Mouse (Mus musculus): ENCODE data around the gene Gm17428. TPM values are rescaled to one million over a fixed set of nuclear protein-coding genes. Genes with fewer than 3 reads are reported as not detected.
"Not testable (repeated sequence)": the region's sequence is repeated elsewhere in the genome, so short reads cannot be mapped to it uniquely, and the experiment has no call there.

Gene Gm17428
- not detected in 2 replicates for total RNA-seq (2021)
- long read RNA-seq, result 0 reads

DNA sequence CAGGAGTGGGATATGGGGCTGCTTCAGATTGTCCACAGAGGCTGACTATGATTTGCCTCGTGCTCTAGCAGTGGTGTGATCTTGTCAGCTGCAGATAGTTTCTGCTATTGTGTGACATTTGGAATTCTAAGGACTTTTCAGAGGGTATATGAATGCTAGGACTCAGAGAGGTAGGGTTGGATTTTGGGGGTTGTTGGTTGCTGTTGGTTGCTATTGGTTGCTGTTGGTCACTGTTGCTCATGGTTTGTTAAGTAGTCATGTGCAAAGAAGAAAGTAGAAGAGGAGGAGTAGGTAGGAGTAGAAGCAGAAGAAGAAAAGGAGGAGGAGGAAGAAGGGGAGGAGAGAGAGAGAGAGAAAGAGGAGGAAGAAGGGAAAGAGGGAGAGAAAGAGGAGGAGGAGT lies at the start of gene Gm17428:
Gene Gm17428, plus strand, starts transcription at position 301 of the 400 bp plus-strand sequence.
- no peak for DNase-seq

- DNase-seq, result no peak
Observed at GRCm38 (mm10) chr14:54927296-54927695, 49.4 kb upstream of the Gm17428 start.

DNA sequence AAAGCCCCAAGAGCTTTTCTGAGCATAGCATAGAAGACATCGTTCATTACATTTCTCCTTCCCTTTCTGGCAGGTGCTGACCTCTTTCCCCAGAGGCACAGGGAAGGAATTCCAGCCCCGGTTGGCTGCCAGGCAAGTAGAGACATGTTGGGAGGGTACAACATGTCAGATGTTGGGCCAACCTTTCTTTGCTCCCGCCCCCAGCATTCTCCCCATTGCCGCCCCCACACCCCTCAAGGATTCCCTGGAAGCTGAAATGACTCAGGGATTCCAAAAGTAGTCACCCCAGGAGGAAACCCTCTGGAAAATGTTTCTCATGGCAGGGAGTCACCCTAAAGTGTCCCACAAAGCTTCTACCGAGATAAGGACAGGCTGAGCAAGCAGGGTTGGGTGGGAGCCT lies 46.9 kb upstream of the Gm17428 start:
- DNase-seq, result no peak

GRCm38 (mm10) chr14:54930431-54930830 lies 46.3 kb upstream of the Gm17428 start:
- no peak for DNase-seq

GRCm38 (mm10) chr14:54932645-54933150 lies 44.0 kb upstream of the Gm17428 start, which contains the start of gene Il25:
TSS of gene Il25 (plus strand) at chr14:54932695.
- no peak for DNase-seq

DNA sequence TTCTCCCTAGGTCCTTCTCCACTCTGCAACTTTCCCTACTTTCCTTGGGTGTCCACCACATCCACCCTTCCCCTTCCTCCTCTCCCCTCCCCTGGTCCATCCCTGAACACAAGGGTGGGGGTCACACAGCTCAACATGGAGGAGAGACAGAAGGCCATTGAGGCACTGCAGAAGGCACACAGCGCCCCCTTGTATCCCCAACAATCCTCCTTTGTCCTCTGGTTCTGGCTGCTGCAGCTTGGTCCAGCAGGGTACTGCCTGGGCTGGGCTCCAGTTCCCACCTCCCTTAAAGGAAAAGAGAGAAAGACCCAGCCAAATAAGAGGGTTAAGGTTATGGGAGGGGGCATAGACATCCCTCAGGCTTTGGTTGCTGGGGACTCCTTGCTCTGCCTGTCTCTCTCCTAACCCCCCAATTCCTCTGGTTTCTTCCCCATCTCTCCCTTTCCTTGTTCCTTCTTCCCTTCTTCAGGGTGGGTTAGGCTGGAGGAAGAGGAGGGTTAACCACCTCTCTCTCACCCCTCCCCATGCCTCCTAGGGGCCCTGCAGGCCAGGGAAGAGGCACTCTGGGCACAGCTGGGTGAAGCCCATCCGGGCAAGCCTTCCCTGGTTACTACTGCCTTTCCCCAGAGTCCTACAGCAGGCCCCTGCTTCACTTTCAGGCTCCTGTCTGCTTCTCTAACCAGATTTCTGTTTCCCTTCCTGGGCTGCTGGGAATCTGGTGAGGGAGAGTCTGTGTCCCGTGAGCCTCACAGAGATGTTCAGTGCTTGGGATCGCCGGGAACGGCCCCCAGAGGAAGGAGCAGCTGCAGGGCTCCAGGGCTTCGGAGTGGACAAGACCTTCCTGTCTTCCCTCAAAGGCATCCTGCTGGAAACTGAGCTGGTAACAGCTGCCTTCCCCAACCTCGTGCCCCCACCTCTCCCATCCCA lies 40.6 kb upstream of the Gm17428 start, which contains the start of gene Cmtm5:
Gene Cmtm5, plus strand, starts transcription at position 358 of the 927 bp plus-strand sequence.
- DNase-seq, result no peak

- no peak for DNase-seq
Observed at GRCm38 (mm10) chr14:54936831-54937160, 39.9 kb upstream of the Gm17428 start.

GRCm38 (mm10) chr14:54937361-54938182 lies 39.2 kb upstream of the Gm17428 start:
- DNase-seq, result no peak

GRCm38 (mm10) chr14:54938431-54939219 lies 38.1 kb upstream of the Gm17428 start:
- no peak for DNase-seq

GRCm38 (mm10) chr14:54939434-54940175 lies 37.1 kb upstream of the Gm17428 start:
- DNase-seq, result peak; percentile 57

- no peak for DNase-seq
Observed at GRCm38 (mm10) chr14:54940176-54940530, 36.6 kb upstream of the Gm17428 start.

GRCm38 (mm10) chr14:54941024-54941978 lies 35.4 kb upstream of the Gm17428 start:
- DNase-seq, result no peak

- no peak for DNase-seq
Observed at GRCm38 (mm10) chr14:54942479-54942878, 34.3 kb upstream of the Gm17428 start.

DNA sequence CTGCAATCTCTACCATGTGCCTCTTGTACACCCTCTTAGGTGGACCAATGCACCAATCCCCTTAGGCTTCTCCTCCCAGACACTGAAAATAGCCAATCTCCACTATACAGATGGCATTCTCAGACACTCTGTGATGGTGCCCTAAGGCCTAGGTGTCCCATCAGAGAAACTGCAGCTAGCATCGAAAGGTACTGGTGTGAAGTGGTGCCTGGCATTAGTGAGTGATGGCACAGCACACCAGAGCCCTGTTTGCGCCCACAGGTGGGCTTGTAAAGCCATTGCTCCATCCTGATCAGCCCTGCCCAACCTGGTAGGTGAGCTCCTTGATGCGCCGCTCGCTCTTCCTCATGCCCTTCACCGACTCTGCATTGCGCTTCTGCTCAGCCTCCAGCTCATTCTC lies 32.8 kb upstream of the Gm17428 start:
- no peak for DNase-seq

DNA sequence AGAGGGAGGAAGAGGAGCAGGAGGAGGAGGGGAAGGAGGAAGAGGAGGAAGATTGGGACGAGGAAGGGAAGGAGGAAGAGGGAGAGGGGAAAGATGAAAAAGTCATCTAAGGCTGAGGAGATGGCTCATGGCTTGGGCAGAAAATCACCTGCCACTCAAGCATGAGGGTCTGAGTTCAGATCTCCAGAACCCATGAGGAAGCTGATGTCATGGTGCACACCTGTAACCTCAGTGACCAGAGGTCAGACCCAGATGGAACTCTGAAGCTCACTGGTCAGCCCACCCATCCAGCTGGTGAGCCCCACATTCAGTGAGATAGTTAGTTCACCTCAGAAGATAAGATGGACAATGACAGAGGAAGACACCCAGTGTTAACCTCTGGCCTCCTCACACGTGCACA lies 31.8 kb upstream of the Gm17428 start:
- DNase-seq, result no peak

DNA sequence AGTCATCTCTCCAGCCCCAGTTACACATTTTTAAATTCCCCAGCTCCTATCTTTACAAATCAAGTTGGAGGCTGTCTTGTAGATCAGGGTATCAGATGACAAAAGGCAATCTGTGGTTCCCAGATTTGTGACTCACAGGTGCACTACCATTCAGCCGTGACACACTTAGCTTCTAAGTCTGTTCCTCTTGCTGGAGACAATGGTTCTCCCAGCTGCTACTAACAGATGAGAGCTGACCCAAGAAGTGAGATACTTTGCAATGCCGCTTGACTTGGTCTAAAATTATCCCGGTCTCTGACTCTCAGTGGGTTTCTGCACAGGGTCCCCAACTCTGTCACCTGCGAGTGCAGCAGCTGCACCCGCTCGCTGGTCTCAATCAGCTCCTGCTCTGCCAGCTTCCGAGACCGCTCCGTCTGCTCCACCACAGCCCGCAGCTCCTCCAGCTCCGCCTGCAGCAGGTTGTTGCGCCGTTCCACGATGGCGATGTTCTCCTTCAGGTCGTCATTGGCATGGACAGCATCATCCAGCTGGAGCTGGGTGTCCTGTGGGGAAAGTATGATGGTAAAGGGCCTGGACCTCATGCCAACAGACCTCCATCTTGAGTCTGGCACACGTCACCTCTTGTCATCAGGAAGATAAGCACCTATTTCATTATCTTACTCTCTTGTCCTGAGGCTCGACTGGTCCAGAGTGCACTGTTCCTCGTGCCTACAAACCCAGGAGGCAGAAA lies 30.6 kb upstream of the Gm17428 start:
- DNase-seq, result no peak

- DNase-seq, result not testable (repeated sequence)
Observed at GRCm38 (mm10) chr14:54947008-54947407, 29.7 kb upstream of the Gm17428 start.

- no peak for DNase-seq
Observed at GRCm38 (mm10) chr14:54948781-54949180, 28.0 kb upstream of the Gm17428 start.

- no peak for DNase-seq
Observed at GRCm38 (mm10) chr14:54950493-54950892, 26.2 kb upstream of the Gm17428 start.

All from adrenal gland, postnatal 25 days (tissue).